Mouse (Mus musculus): ENCODE measurements at regions not wholly inside any gene's neighbourhood (a gene's known extent, or its start where the extent isn't known, plus 50 kb on each side); places are given as distances from the start of the nearest gene placed in this dataset.

DNA sequence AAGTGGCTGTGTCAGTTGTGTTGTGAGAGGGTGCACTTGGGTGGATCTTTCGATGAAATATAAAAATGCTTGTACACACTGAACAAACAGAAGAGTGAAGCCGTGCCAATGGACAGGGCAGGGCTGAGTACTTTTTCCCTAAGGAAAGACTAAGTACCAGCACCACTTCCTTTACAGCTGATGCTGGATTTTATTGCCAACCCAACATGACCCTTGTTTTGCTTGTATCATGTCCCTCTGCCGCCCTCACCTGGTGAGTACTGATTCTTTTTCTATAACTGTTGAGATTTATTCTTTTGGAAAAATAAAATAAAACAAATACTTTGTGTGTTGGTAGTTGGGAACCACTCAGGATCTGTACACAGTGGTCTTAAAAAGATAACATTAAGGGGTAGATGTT, 878.4 kb upstream of the Cdh6 start:
- no peak overlapping the region for H3K4me3 ChIP-seq (ENCODE audit: low read length)
- 59% methylated on average over 3 of the region's 3 CpGs for WGBS
- no peak overlapping the region for H3K27ac ChIP-seq (ENCODE audit: low read length)
- H3K9ac ChIP-seq (ENCODE audit: low read length): no peak overlapping the region
- no peaks in the 10 kb centered on the region for H3K36me3 ChIP-seq (ENCODE audit: control insufficient read depth, insufficient read depth)
- ATAC-seq (replicated peaks; ENCODE audit: extremely low read depth, insufficient read depth, low FRiP score): no peak
- H3K9me3 ChIP-seq (replicated peaks; ENCODE audit: control insufficient read depth, low read length): no peaks in the 10 kb centered on the region
- H3K27me3 ChIP-seq (ENCODE audit: control insufficient read depth, insufficient read depth, low read length): no peaks in the 10 kb centered on the region
- no peak overlapping the region for H3K4me2 ChIP-seq (ENCODE audit: low read depth, low read length)
- H3K4me1 ChIP-seq (ENCODE audit: control insufficient read depth, insufficient read depth, low read length): no peaks in the 10 kb centered on the region

All from heart, embryonic 16.5 days (tissue).